Mouse (Mus musculus) adrenal gland, postnatal 4 days (tissue): ENCODE data around the gene Asxl2. TPM values are rescaled to one million over a fixed set of nuclear protein-coding genes. Genes with fewer than 3 reads are reported as not detected.

Source experiments
- DNase-seq, 2 experiments: peaks; one replicate each; pipeline ENCODE4 v3.0.0; 2021 to 2022; ENCODE audit warnings: low spot score in 2 of 2, mixed read lengths in 2 of 2
- total RNA-seq, 2 experiments: library from RNA; stranded (reverse); gene quantifications; 2 replicates each; pipeline ENCODE4 v1.2.3; 2021

Asxl2 gene
- total RNA-seq, 2 experiments from 2014 or later, result 42.7 to 43.1 TPM

DNA sequence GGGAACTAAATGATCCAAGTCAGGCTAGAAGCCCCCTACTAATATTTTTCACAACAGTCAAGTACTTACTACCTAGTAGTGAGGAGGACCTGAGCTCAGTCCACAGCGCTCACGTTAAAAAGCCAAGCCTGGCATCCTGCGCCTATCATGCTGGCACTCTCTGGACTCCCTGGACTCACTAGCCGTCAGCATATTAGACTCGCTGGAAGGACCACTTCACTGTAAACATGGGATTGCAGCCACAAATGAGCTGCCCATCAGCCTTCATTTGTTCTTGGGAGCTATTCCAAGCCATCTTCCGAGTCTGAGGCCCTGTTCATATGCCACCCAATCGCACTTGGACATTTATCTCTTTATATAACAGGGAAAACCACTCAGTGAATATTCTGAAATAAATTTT, 114.2 kb downstream of the Asxl2 start:
- DNase-seq, result no peak

DNA sequence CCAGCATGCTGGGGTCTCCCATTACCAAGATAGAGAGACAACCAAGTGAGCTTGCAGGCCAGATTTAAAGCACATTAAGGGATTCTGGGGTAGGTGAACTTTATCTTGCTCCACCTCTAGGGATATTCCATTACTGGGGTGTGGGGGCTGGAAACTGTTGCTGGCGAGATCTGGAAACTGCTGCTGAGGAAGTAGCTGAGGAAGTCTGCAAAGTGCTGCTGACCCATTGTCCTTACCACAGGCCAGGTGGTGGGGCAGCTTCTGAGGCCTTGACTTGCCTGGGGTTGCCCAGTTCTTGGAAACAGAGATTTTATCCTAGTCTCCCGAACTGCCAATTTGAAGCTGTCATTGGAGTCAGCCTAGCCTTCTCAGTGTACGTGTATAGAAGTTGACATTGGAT, 118.8 kb downstream of the Asxl2 start:
- DNase-seq, result no peak

DNA sequence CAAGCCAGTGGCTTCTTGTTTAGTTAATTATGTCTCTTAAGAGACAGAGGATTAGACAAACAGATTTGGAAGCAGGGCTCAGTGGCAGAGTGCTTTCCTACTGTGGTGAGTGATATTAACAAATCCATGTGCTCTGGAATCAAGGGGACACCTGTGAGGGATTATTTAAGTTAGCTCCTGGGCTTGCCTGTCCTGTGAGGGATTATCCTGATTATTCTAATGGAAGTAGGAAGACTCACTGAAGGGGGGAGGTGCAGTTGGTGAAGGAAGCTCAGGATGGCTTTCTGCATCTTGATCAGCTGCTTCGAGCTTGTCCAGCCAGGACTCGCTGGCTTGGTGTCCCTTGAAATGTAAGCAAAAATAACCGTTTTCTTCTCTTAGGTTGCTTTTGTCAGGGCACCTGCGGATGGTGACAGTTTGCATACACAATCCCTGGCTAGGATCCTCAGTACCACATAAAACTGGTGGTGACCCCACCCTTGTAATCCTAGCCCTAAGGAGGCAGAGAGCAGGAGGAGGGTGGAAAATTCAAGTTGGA, 119.5 kb downstream of the Asxl2 start:
- no peak for DNase-seq

DNA sequence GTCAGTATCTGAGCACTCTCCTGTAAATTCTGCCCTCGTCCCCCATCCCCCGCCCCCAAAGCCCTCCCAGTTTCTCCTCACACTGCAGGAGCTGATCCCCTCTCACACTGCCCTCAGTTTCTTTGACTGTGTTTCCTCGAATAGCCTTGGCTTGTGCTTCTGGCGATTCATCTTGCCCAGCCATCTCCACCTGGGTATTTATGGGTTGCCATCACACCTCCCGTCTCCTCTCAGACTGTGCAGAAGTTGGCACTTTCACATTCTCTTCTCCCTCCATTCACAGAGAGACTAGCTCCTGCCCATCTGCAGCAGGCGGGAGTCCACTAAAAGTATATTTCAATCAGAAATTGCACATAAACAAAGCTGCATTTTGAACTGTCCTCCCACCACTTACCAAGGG, 120.1 kb downstream of the Asxl2 start:
- no peak for DNase-seq

DNA sequence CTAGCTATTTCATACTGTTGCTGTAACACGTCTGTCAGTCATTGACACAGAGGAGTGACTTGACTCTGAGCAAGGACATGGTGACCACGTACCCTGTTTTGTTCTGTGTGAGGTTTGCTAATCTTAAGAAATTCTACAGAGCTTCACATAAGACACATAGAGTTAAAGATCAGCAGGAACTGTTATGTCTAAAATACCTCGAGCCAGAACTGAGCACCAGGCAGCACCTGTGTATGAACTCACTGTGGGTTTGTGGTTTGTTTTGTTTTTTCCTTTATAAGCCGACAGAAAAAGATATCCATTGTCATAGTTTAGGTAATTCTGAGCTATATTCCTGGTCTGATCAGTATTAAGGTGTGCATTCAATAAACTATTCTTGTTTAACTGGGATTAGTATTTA, 120.8 kb downstream of the Asxl2 start:
- DNase-seq, result no peak

DNA sequence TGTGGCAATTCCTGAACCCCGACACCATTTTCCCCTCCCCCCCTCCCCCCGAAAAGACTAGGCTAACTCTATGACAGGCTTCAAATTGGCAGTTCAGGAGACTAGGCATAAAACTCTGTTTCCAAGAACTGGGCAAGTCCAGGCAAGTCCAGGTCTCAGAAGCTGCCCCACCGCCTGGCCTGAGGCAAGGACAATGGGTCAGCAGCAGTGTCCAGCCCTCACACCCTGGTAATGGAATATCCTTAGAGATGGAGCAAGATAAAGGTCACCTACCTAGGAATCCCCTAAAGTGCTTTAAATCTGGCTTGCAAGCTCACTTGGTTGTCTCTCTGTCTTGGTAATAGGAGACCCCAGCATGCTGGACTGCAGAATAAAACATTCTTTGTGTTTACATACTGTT, 121.3 kb downstream of the Asxl2 start:
- DNase-seq, result no peak

DNA sequence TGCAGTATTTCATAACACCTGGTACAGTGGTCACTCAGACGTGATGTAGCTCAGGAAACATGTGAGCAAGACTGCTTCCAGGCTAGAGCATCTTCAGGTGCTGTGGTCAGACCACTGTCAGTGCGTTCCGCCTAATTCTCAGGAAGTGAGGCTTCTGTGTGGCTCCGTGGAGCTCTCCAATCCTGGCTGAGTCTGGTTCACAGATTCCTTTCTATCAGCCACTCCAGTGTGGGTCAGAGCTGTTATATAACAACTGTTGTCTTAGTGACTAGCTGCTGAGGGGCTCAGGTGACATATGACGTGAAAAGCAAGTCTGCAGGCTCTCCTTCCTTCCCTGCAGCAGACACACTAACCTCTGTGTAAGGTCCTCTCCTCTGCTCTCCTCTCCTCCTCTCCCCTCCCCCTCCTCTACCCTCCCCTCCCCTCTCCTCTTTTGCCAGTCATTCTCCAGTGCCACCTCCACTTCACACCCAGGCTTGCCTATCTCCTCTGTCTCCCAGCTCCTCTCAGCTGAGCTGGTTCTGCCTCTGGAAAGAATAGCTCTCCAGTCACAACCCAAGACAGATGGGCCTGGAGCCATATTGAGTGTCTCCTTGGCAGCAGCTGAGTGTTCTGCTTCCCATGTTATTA, 122.0 kb downstream of the Asxl2 start:
- no peak for DNase-seq

DNA sequence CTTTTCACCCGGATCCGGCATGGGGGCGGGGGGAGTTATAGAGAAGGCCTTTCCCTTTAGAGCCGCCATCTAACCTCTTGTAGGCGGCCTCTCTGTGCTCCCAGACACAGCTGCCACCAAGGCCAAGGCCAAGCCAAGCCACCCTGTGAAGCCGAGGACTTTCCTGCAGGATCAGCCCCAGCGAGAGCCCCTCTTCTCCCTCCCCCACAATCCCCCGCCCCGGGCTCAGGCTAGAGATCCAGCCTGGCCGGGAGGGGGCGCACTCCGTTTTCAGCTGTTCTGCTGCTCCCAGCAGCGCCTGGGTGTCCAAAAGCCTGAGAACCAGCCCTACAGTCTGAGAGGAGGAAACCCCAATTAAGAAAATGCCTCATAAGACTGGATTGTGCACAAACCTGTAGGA, 123.6 kb downstream of the Asxl2 start:
- peak; percentile 29 to 47 for DNase-seq

Other genes with a start within 250 kb of the Asxl2 start
- 100 to 1,000 TPM; 164 to 167 TPM for gene Rab10, start 116.9 kb upstream of the Asxl2 start, total RNA-seq
- gene Kif3c, start 61.7 kb upstream of the Asxl2 start, total RNA-seq, result 10 to 100 TPM; 29.2 to 33.0 TPM
- 10 to 100 TPM; 38.2 to 41.8 TPM for gene Dtnb, start 145.5 kb downstream of the Asxl2 start, total RNA-seq